Comparison of ENCODE assay signal across 8 mouse cellular contexts in genomic region chr13:63563781-63564625, GRCm38 (mm10). TPM values are rescaled to one million over a fixed set of nuclear protein-coding genes. Genes with fewer than 3 reads are reported as not detected.
DNase-seq lines count a peak whose midpoint lies in the region; ATAC-seq and TF ChIP-seq lines count a peak whose summit lies in the region.

No protein-coding gene starts in this region.

- peak overlapping the region; percentile 99 for H3K27ac ChIP-seq in intestine, embryonic 16.5 days (ENCODE audit: low read length)
- H3K27ac ChIP-seq in liver, embryonic 14.5 days = peak overlapping the region; percentile 81

- H3K4me3 ChIP-seq in intestine, embryonic 16.5 days (ENCODE audit: low read length) = peak overlapping the region; percentile 63
- H3K4me3 ChIP-seq in liver, embryonic 14.5 days (ENCODE audit: insufficient read depth in 1 of 2, low read depth in 2 of 2, low read length in 2 of 2) = peak overlapping the region; percentile 61 to 91

- under 1% methylated on average over 51 of the region's 51 CpGs for WGBS in intestine, embryonic 16.5 days
- under 1% methylated on average over 51 of the region's 51 CpGs for WGBS in liver, embryonic 14.5 days (ENCODE audit: insufficient replicate concordance)

- TF ChIP-seq EP300 in liver, embryonic 14.5 days (IDR thresholded peaks at IDR 0.05; ENCODE audit: low read depth) = no peak

- peak; percentile 18 to 30 for DNase-seq in layer of hippocampus, postnatal 25 days (ENCODE audit: extremely low spot score in 1 of 2, low spot score in 1 of 2)
- DNase-seq in layer of hippocampus, adult 9-11 months = no peak
- DNase-seq in cerebellum, postnatal 36 days = peak; percentile 61 to 62
- peak; percentile 44 to 48 for DNase-seq in gastrocnemius, postnatal 36 days
- DNase-seq in liver, embryonic 14.5 days (ENCODE audit: low read depth in 3 of 3, low spot score in 3 of 3) = peak in 2 of 3 experiments; percentile 10 to 22
- peak; percentile 76 for DNase-seq in neural tube, embryonic 10.5 days (ENCODE audit: extremely low spot score, low spot score)
- DNase-seq in testis, postnatal 10 days (ENCODE audit: low spot score) = peak; percentile 75

- intact Hi-C loops in gastrocnemius, postnatal 36 days (cut with DNase I) = loop anchor here (10.0 kb wide), 1 partner anchor 251 kb away; the partner anchor contains the start of gene Ercc6l2

- H3K4me2 ChIP-seq in intestine, embryonic 16.5 days (ENCODE audit: low read depth, low read length) = peak overlapping the region; percentile 81
- peak overlapping the region; percentile 100 for H3K4me2 ChIP-seq in liver, embryonic 14.5 days (ENCODE audit: low read depth)

- peak overlapping the region; percentile 88 for H3K9ac ChIP-seq in intestine, embryonic 16.5 days (ENCODE audit: low read depth, low read length)
- peak overlapping the region; percentile 76 for H3K9ac ChIP-seq in liver, embryonic 14.5 days (replicated peaks)

- H3K4me1 ChIP-seq in intestine, embryonic 16.5 days (ENCODE audit: control insufficient read depth, insufficient read depth, low read length) = peaks cover 11% of the 10 kb centered on the region
- H3K4me1 ChIP-seq in liver, embryonic 14.5 days (replicated peaks; ENCODE audit: control insufficient read depth in 2 of 2, insufficient read depth in 2 of 2, low read length in 1 of 2) = peaks cover 18 to 22% of the 10 kb centered on the region in 2 experiments

- H3K9me3 ChIP-seq in intestine, embryonic 16.5 days (ENCODE audit: control insufficient read depth, low read length) = no peaks in the 10 kb centered on the region
- no peaks in the 10 kb centered on the region for H3K9me3 ChIP-seq in liver, embryonic 14.5 days (ENCODE audit: control insufficient read depth, low read length)

- TF ChIP-seq CTCF in liver, embryonic 14.5 days (IDR thresholded peaks at IDR 0.05; ENCODE audit: low read depth) = 0 out of 2 replicates have a peak, but pooled peaks have one; percentile 19

- no peaks in the 10 kb centered on the region for H3K36me3 ChIP-seq in intestine, embryonic 16.5 days (ENCODE audit: control insufficient read depth, insufficient read depth, low read length)
- no peaks in the 10 kb centered on the region for H3K36me3 ChIP-seq in liver, embryonic 14.5 days (replicated peaks; ENCODE audit: control insufficient read depth, insufficient read depth, low read depth)

- no peaks in the 10 kb centered on the region for H3K27me3 ChIP-seq in intestine, embryonic 16.5 days (replicated peaks; ENCODE audit: control insufficient read depth, insufficient read depth, low read length)
- peaks cover 5% of the 10 kb centered on the region for H3K27me3 ChIP-seq in liver, embryonic 14.5 days (ENCODE audit: control insufficient read depth, insufficient read depth, low read length)

- no peak for ATAC-seq in intestine, embryonic 16.5 days
- ATAC-seq in liver, embryonic 14.5 days (ENCODE audit: insufficient read depth) = no peak

RNA-seq across cellular contexts. Expression of gene Ptch1, which starts 9.4 kb away (rescaled TPM):
- 10 to 100 TPM; 39.9 to 47.9 TPM for total RNA-seq in layer of hippocampus, postnatal 25 days (2021)
- 10 to 100 TPM in 1 of 2 experiments, 1 to 10 TPM in 1; 8.6 to 10.4 TPM for total RNA-seq in gastrocnemius, postnatal 36 days (2021)
- polyA plus RNA-seq in intestine, embryonic 16.5 days (2015; fragmentation: Nextera tagmentation; extraction: Ambion mirVana) = 24.5 and 25.5 TPM in 2 replicates
- 4.3 and 4.4 TPM in 2 replicates for polyA plus RNA-seq in liver, embryonic 14.5 days (2012; rRNA removed)
- polyA plus RNA-seq in liver, embryonic 14.5 days (2014; fragmentation: Nextera tagmentation; extraction: Ambion mirVana) = 4.2 and 4.9 TPM in 2 replicates
